8 mouse cellular contexts compared by ENCODE assay signal in the genomic region with DNA sequence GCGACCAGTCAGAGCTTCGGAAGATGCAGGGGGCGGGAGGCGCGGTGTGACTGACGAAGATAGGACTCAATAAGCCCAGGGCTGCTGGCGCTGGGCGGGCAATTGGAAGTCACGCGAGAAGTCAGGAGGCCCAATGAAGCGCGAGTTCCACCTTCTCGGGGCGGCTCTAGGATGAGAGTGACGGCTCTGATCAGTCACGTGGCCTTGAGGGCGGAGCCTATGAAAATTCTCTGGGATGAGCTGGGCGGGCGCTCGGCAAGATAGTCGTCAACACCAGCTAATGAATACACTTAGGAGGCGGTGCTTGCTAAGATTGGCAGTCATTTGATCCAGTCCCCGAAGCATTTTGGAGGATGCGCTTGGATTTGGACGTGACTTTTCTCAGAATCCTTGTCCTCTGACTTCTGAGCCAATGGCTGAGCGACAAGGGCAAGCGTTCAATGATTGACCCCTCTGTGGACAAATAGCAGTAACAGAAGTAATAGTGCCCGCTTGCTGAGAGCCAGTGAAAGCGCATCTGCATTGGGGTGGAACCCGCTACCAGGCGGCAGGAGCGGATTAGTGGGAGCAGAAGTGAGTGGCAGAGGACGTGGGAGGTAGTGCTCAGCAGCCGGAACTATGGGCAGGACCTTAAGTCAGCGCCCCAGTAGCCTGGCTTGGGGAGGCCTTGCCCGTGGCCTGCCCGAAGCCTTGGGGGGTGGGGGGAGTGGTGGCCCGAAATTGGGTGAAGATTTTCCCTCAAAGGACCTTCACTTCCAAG. TPM values are rescaled to one million over a fixed set of nuclear protein-coding genes. Genes with fewer than 3 reads are reported as not detected.
DNase-seq lines count a peak whose midpoint lies in the region; ATAC-seq lines count a peak whose summit lies in the region.

No protein-coding gene starts in this region.

- peaks cover 32% of the 10 kb centered on the region for H3K4me1 ChIP-seq in hindbrain, embryonic 13.5 days (replicated peaks)

- DNase-seq in R1 (ENCODE audit: low read depth, low spot score), result peak; percentile 100
- DNase-seq in cerebellum, postnatal 14 days, result peak; percentile 99
- peak; percentile 99 to 100 for DNase-seq in frontal cortex, postnatal 14 days (ENCODE audit: low spot score in 2 of 2)
- DNase-seq in layer of hippocampus, postnatal 25 days (ENCODE audit: extremely low spot score in 1 of 2, low spot score in 1 of 2), result peak; percentile 87 to 91
- DNase-seq in lung, postnatal 25 days (ENCODE audit: low spot score), result peak; percentile 100
- DNase-seq in retina, embryonic 14.5 days (ENCODE audit: low spot score), result peak; percentile 100
- peak; percentile 79 for DNase-seq in urinary bladder, adult 2 months (ENCODE audit: low spot score)

- peak overlapping the region; percentile 95 for H3K4me3 ChIP-seq in hindbrain, embryonic 13.5 days

- no peaks in the 10 kb centered on the region for H3K9me3 ChIP-seq in hindbrain, embryonic 13.5 days

- H3K27me3 ChIP-seq in hindbrain, embryonic 13.5 days, result 0 out of 2 replicates have a peak, but pooled peaks cover 5% of the 10 kb centered on the region

- peak; percentile 99 for ATAC-seq in hindbrain, embryonic 13.5 days (ENCODE audit: low FRiP score)

- under 1% methylated on average over 35 of the region's 38 CpGs for WGBS in hindbrain, embryonic 13.5 days

- H3K27ac ChIP-seq in hindbrain, embryonic 13.5 days, result peak overlapping the region; percentile 93

- peak overlapping the region; percentile 70 for H3K9ac ChIP-seq in hindbrain, embryonic 13.5 days

- peaks cover 21% of the 10 kb centered on the region for H3K36me3 ChIP-seq in hindbrain, embryonic 13.5 days

- peak overlapping the region; percentile 61 for H3K4me2 ChIP-seq in hindbrain, embryonic 13.5 days

RNA-seq across cellular contexts. Expression of a gene that starts 0.5 kb away (rescaled TPM):
- polyA plus RNA-seq in hindbrain, embryonic 13.5 days (2015; fragmentation: Nextera tagmentation; extraction: Ambion mirVana), result 31.6 and 33.3 TPM in 2 replicates
- total RNA-seq in layer of hippocampus, postnatal 25 days (2021), result 100 to 1,000 TPM; 113 to 117 TPM
- 54.9 and 60.3 TPM in 2 replicates for polyA plus RNA-seq in urinary bladder, adult 2 months (2012; rRNA removed)

RNA-seq across cellular contexts. Expression of a gene that starts 9.6 kb away (rescaled TPM):
- polyA plus RNA-seq in hindbrain, embryonic 13.5 days (2015; fragmentation: Nextera tagmentation; extraction: Ambion mirVana), result not detected in 2 replicates
- total RNA-seq in layer of hippocampus, postnatal 25 days (2021), result under 1 TPM in 1 of 2 experiments, not detected in 1; 0.22 TPM
- not detected in 2 replicates for polyA plus RNA-seq in urinary bladder, adult 2 months (2012; rRNA removed)

RNA-seq across cellular contexts. Expression of a gene that starts 20.6 kb away (rescaled TPM):
- 0.38 and 0.56 TPM in 2 replicates for polyA plus RNA-seq in hindbrain, embryonic 13.5 days (2015; fragmentation: Nextera tagmentation; extraction: Ambion mirVana)
- not detected for total RNA-seq in layer of hippocampus, postnatal 25 days (2021)
- 0.18 and 0.19 TPM in 2 replicates for polyA plus RNA-seq in urinary bladder, adult 2 months (2012; rRNA removed)

RNA-seq across cellular contexts. Expression of a gene that starts 20.8 kb away (rescaled TPM):
- polyA plus RNA-seq in hindbrain, embryonic 13.5 days (2015; fragmentation: Nextera tagmentation; extraction: Ambion mirVana), result 70.3 and 74.6 TPM in 2 replicates
- 10 to 100 TPM; 59.7 to 60.1 TPM for total RNA-seq in layer of hippocampus, postnatal 25 days (2021)
- 41.2 and 47.4 TPM in 2 replicates for polyA plus RNA-seq in urinary bladder, adult 2 months (2012; rRNA removed)

RNA-seq across cellular contexts. Expression of a gene that starts 27.1 kb away (rescaled TPM):
- 2.9 TPM in 2 replicates for polyA plus RNA-seq in hindbrain, embryonic 13.5 days (2015; fragmentation: Nextera tagmentation; extraction: Ambion mirVana)
- total RNA-seq in layer of hippocampus, postnatal 25 days (2021), result under 1 TPM in 1 of 2 experiments, not detected in 1; 0.99 TPM
- 22.8 and 32.2 TPM in 2 replicates for polyA plus RNA-seq in urinary bladder, adult 2 months (2012; rRNA removed)

Comparison
In these comparisons a context has a peak if more than half of its experiments do, and no peak if none do; other contexts are left out.
1. Peak in every context shown above with its lines: DNase-seq, ATAC-seq, H3K4me3 ChIP-seq and H3K27ac ChIP-seq.